Mouse (Mus musculus) brain, embryonic 18.5 days (tissue): ENCODE measurements at regions not wholly inside any gene's neighbourhood (a gene's known extent, or its start where the extent isn't known, plus 50 kb on each side); places are given as distances from the start of the nearest gene placed in this dataset.

Experiments
- DNase-seq: peaks from one replicate; pipeline ENCODE4 v3.0.0-alpha.2; 2012; ENCODE audit warnings: low read depth, low spot score

- DNase-seq, result no peak
These were observed 479.9 kb upstream of the Mef2c start for GRCm38 (mm10) chr13:83023972-83024371.

- DNase-seq, result no peak
These were observed 467.9 kb upstream of the Mef2c start for GRCm38 (mm10) chr13:83035962-83036361.

- DNase-seq, result no peak
These were observed 462.3 kb upstream of the Mef2c start for GRCm38 (mm10) chr13:83041506-83041905.

- DNase-seq, result no peak
These were observed 458.3 kb upstream of the Mef2c start for GRCm38 (mm10) chr13:83045516-83045915.

GRCm38 (mm10) chr13:83045970-83046369, 457.9 kb upstream of the Mef2c start:
- no peak for DNase-seq

- DNase-seq, result no peak
These were observed 457.2 kb upstream of the Mef2c start for GRCm38 (mm10) chr13:83046571-83047123.

GRCm38 (mm10) chr13:83055865-83056264, 448.0 kb upstream of the Mef2c start:
- no peak for DNase-seq

GRCm38 (mm10) chr13:83056415-83056814, 447.4 kb upstream of the Mef2c start:
- no peak for DNase-seq

GRCm38 (mm10) chr13:83064727-83065126, 439.1 kb upstream of the Mef2c start:
- no peak for DNase-seq

GRCm38 (mm10) chr13:83065201-83065600, 438.6 kb upstream of the Mef2c start:
- no peak for DNase-seq

GRCm38 (mm10) chr13:83066115-83066753, 437.6 kb upstream of the Mef2c start:
- DNase-seq, result no peak

- no peak for DNase-seq
These were observed 436.3 kb upstream of the Mef2c start for GRCm38 (mm10) chr13:83067496-83067895.

- DNase-seq, result no peak
These were observed 435.2 kb upstream of the Mef2c start for GRCm38 (mm10) chr13:83068588-83068987.

- DNase-seq, result no peak
These were observed 434.5 kb upstream of the Mef2c start for GRCm38 (mm10) chr13:83069293-83069692.

GRCm38 (mm10) chr13:83072073-83072472, 431.8 kb upstream of the Mef2c start:
- no peak for DNase-seq

- DNase-seq, result no peak
These were observed 429.4 kb upstream of the Mef2c start for GRCm38 (mm10) chr13:83074219-83074965.

GRCm38 (mm10) chr13:83075320-83075877, 428.4 kb upstream of the Mef2c start:
- no peak for DNase-seq

GRCm38 (mm10) chr13:83076611-83077010, 427.2 kb upstream of the Mef2c start:
- DNase-seq, result no peak

- no peak for DNase-seq
These were observed 426.7 kb upstream of the Mef2c start for GRCm38 (mm10) chr13:83077085-83077484.

GRCm38 (mm10) chr13:83079291-83079690, 424.5 kb upstream of the Mef2c start:
- no peak for DNase-seq

GRCm38 (mm10) chr13:83084948-83085347, 418.9 kb upstream of the Mef2c start:
- no peak for DNase-seq

GRCm38 (mm10) chr13:83099908-83100307, 403.9 kb upstream of the Mef2c start:
- no peak for DNase-seq

- DNase-seq, result no peak
These were observed 393.2 kb upstream of the Mef2c start for GRCm38 (mm10) chr13:83110610-83111009.
